Mouse (Mus musculus): ENCODE results near the gene Rnf44.

Rnf44 gene

GRCm38 (mm10) chr13:54693558-54694347 lies at the start of gene Rnf44:
Gene Rnf44, minus strand, starts transcription at chr13:54693907.
- peak; percentile 100 for DNase-seq (ENCODE audit: low spot score)

- no peak for DNase-seq (ENCODE audit: low spot score)
Measured at GRCm38 (mm10) chr13:54738213-54738601, 44.5 kb upstream of the Rnf44 start.

- no peak for DNase-seq (ENCODE audit: low spot score)
Measured at GRCm38 (mm10) chr13:54737488-54738212, 43.9 kb upstream of the Rnf44 start.

- DNase-seq (ENCODE audit: low spot score) = no peak
Measured at GRCm38 (mm10) chr13:54736931-54737330, 43.2 kb upstream of the Rnf44 start.

GRCm38 (mm10) chr13:54726131-54726530 lies 32.4 kb upstream of the Rnf44 start:
- no peak for DNase-seq (ENCODE audit: low spot score)

- no peak for DNase-seq (ENCODE audit: low spot score)
Measured at GRCm38 (mm10) chr13:54723143-54723542, 29.4 kb upstream of the Rnf44 start.

- peak; percentile 41 for DNase-seq (ENCODE audit: low spot score)
Measured at GRCm38 (mm10) chr13:54716916-54717315, 23.2 kb upstream of the Rnf44 start.

GRCm38 (mm10) chr13:54714996-54715395 lies 21.3 kb upstream of the Rnf44 start:
- DNase-seq (ENCODE audit: low spot score) = no peak

GRCm38 (mm10) chr13:54714393-54714792 lies 20.7 kb upstream of the Rnf44 start:
- DNase-seq (ENCODE audit: low spot score) = no peak

GRCm38 (mm10) chr13:54710866-54711265 lies 17.2 kb upstream of the Rnf44 start:
- no peak for DNase-seq (ENCODE audit: low spot score)

GRCm38 (mm10) chr13:54704890-54705289 lies 11.2 kb upstream of the Rnf44 start:
- no peak for DNase-seq (ENCODE audit: low spot score)

- no peak for DNase-seq (ENCODE audit: low spot score)
Measured at GRCm38 (mm10) chr13:54702507-54702906, 8.8 kb upstream of the Rnf44 start.

- no peak for DNase-seq (ENCODE audit: low spot score)
Measured at GRCm38 (mm10) chr13:54701243-54701642, 7.5 kb upstream of the Rnf44 start, which contains the start of gene Cdhr2. Gene Cdhr2, plus strand, starts transcription at chr13:54701461.

- no peak for DNase-seq (ENCODE audit: low spot score)
Measured at GRCm38 (mm10) chr13:54695479-54696230, 1.9 kb upstream of the Rnf44 start.

- DNase-seq (ENCODE audit: low spot score) = peak; percentile 85
Measured at GRCm38 (mm10) chr13:54694348-54695060, 797 bp upstream of the Rnf44 start.

- DNase-seq (ENCODE audit: low spot score) = peak; percentile 31
Measured at GRCm38 (mm10) chr13:54692711-54693557, 773 bp downstream of the Rnf44 start.

GRCm38 (mm10) chr13:54691737-54692136 lies 2.0 kb downstream of the Rnf44 start:
- peak; percentile 36 for DNase-seq (ENCODE audit: low spot score)

- no peak for DNase-seq (ENCODE audit: low spot score)
Measured at GRCm38 (mm10) chr13:54690151-54690740, 3.5 kb downstream of the Rnf44 start.

GRCm38 (mm10) chr13:54687575-54688424 lies 5.9 kb downstream of the Rnf44 start:
- DNase-seq (ENCODE audit: low spot score) = peak; percentile 98

GRCm38 (mm10) chr13:54687096-54687495 lies 6.6 kb downstream of the Rnf44 start:
- peak; percentile 92 for DNase-seq (ENCODE audit: low spot score)
